Mouse (Mus musculus): Measurements from ENCODE around the gene Fgfr2. TPM values are rescaled to one million over a fixed set of nuclear protein-coding genes. Genes with fewer than 3 reads are reported as not detected.

Fgfr2 gene
- polyA plus RNA-seq, 1 experiment from 2014 or later = 24.1 TPM

- H3K4me3 ChIP-seq (ENCODE audit: low read length) = no peak overlapping the region
- H3K36me3 ChIP-seq (ENCODE audit: control insufficient read depth, insufficient read depth, low read length) = no peaks in the 10 kb centered on the region
- no peak overlapping the region for H3K27ac ChIP-seq (ENCODE audit: low read depth, low read length)
- no peaks in the 10 kb centered on the region for H3K27me3 ChIP-seq (replicated peaks; ENCODE audit: control insufficient read depth, insufficient read depth, low read length)
- no peak overlapping the region for H3K4me2 ChIP-seq (ENCODE audit: low read length)
- no peak overlapping the region for H3K9ac ChIP-seq (ENCODE audit: low read depth, low read length)
- no peaks in the 10 kb centered on the region for H3K9me3 ChIP-seq (ENCODE audit: control insufficient read depth, low read length)
- WGBS = 28% methylated on average over 4 of the region's 4 CpGs
- ATAC-seq = 0 out of 2 replicates have a peak, but pooled peaks have one; percentile 56
- H3K4me1 ChIP-seq (ENCODE audit: control insufficient read depth, insufficient read depth, low read depth, low read length) = no peaks in the 10 kb centered on the region
Observed at GRCm38 (mm10) chr7:130117466-130118123, 3005.6 kb downstream of the Fgfr2 start.

GRCm38 (mm10) chr7:130114436-130114835 is 3008.7 kb downstream of the Fgfr2 start:
- no peaks in the 10 kb centered on the region for H3K9me3 ChIP-seq (ENCODE audit: control insufficient read depth, low read length)
- no peaks in the 10 kb centered on the region for H3K4me1 ChIP-seq (ENCODE audit: control insufficient read depth, insufficient read depth, low read depth, low read length)
- WGBS = 68% methylated on average over 4 of the region's 4 CpGs
- no peaks in the 10 kb centered on the region for H3K27me3 ChIP-seq (replicated peaks; ENCODE audit: control insufficient read depth, insufficient read depth, low read length)
- no peaks in the 10 kb centered on the region for H3K36me3 ChIP-seq (ENCODE audit: control insufficient read depth, insufficient read depth, low read length)
- H3K4me3 ChIP-seq (ENCODE audit: low read length) = no peak overlapping the region
- H3K9ac ChIP-seq (ENCODE audit: low read depth, low read length) = no peak overlapping the region
- no peak overlapping the region for H3K27ac ChIP-seq (ENCODE audit: low read depth, low read length)
- ATAC-seq = no peak
- H3K4me2 ChIP-seq (ENCODE audit: low read length) = no peak overlapping the region

Small RNA genes within 50 kb of the gene (microRNA-seq; reads per million reads assigned to microRNA genes)
- gene Mir7061 = 2.1 reads per million, percentile 2 among the genes with 10 or more reads in this experiment

Other genes with a start within 250 kb of the Fgfr2 start
- 14.1 and 14.9 TPM in 2 replicates for gene Zranb1, start 192.2 kb downstream of the Fgfr2 start, polyA plus RNA-seq (2015; fragmentation: Nextera tagmentation; extraction: Ambion mirVana)
- 44.9 and 57.9 TPM in 2 replicates for gene Ctbp2, start 1.0 kb upstream of the Fgfr2 start, polyA plus RNA-seq (2015; fragmentation: Nextera tagmentation; extraction: Ambion mirVana)